Mouse (Mus musculus) adrenal gland, postnatal 10 days (tissue): ENCODE measurements around the gene Enc1. TPM values are rescaled to one million over a fixed set of nuclear protein-coding genes. Genes with fewer than 3 reads are reported as not detected.

Experiments
- DNase-seq: peaks from one replicate; pipeline ENCODE4 v3.0.0; 2021; ENCODE audit warnings: mixed read lengths
- total RNA-seq, 2 experiments: library from RNA; stranded (reverse); gene quantifications; 2 replicates each; pipeline ENCODE4 v1.2.3; 2021

The Enc1 gene
- total RNA-seq, 2 experiments from 2014 or later, result 19.6 to 20.3 TPM

GRCm38 (mm10) chr13:97227795-97228194 is 13.1 kb upstream of the Enc1 start:
- DNase-seq, result no peak

- no peak for DNase-seq
Measured at GRCm38 (mm10) chr13:97230101-97230500, 10.8 kb upstream of the Enc1 start.

- DNase-seq, result no peak
Measured at GRCm38 (mm10) chr13:97233092-97233491, 7.8 kb upstream of the Enc1 start.

GRCm38 (mm10) chr13:97234785-97235417 is 6.0 kb upstream of the Enc1 start:
- DNase-seq, result peak; percentile 86

- DNase-seq, result no peak
Measured at GRCm38 (mm10) chr13:97235911-97236310, 5.0 kb upstream of the Enc1 start.

GRCm38 (mm10) chr13:97237700-97238099 is 3.2 kb upstream of the Enc1 start:
- DNase-seq, result no peak

- no peak for DNase-seq
Measured at GRCm38 (mm10) chr13:97238181-97238981, 2.5 kb upstream of the Enc1 start.

GRCm38 (mm10) chr13:97239343-97240180 is 1.3 kb upstream of the Enc1 start:
- DNase-seq, result peak; percentile 59

- DNase-seq, result peak; percentile 83
Measured at GRCm38 (mm10) chr13:97240279-97240964, 483 bp upstream of the Enc1 start.

GRCm38 (mm10) chr13:97241787-97242280 is 929 bp downstream of the Enc1 start:
- DNase-seq, result no peak

GRCm38 (mm10) chr13:97242716-97243115 is 1.8 kb downstream of the Enc1 start:
- DNase-seq, result no peak

- no peak for DNase-seq
Measured at GRCm38 (mm10) chr13:97243962-97244711, 3.2 kb downstream of the Enc1 start.

- no peak for DNase-seq
Measured at GRCm38 (mm10) chr13:97244712-97245105, 3.8 kb downstream of the Enc1 start.

GRCm38 (mm10) chr13:97245157-97245556 is 4.3 kb downstream of the Enc1 start:
- DNase-seq, result no peak

GRCm38 (mm10) chr13:97246217-97246616 is 5.3 kb downstream of the Enc1 start:
- no peak for DNase-seq

GRCm38 (mm10) chr13:97247754-97248153 is 6.8 kb downstream of the Enc1 start:
- DNase-seq, result no peak

- DNase-seq, result no peak
Measured at GRCm38 (mm10) chr13:97249051-97249461, 8.2 kb downstream of the Enc1 start.

- DNase-seq, result no peak
Measured at GRCm38 (mm10) chr13:97249507-97250078, 8.7 kb downstream of the Enc1 start.

GRCm38 (mm10) chr13:97250148-97250547 is 9.2 kb downstream of the Enc1 start:
- no peak for DNase-seq

GRCm38 (mm10) chr13:97250551-97251380 is 9.9 kb downstream of the Enc1 start:
- no peak for DNase-seq
